Mouse (Mus musculus) ES-Bruce4 (cell line): ENCODE data around the gene Vmn1r124.
"Not testable (repeated sequence)": the region's sequence is repeated elsewhere in the genome, so short reads cannot be mapped to it uniquely, and the experiment has no call there.

Experiments used
- CTCF ChIP-seq: IDR thresholded peaks from one replicate; pipeline ENCODE4 v1.8.1; 2011; ENCODE audit warnings: low read depth, low read length
- POLR2A ChIP-seq: IDR thresholded peaks from one replicate; pipeline ENCODE4 v1.8.1; 2011; ENCODE audit warnings: low read length; ENCODE audit not compliant: insufficient read depth

DNA sequence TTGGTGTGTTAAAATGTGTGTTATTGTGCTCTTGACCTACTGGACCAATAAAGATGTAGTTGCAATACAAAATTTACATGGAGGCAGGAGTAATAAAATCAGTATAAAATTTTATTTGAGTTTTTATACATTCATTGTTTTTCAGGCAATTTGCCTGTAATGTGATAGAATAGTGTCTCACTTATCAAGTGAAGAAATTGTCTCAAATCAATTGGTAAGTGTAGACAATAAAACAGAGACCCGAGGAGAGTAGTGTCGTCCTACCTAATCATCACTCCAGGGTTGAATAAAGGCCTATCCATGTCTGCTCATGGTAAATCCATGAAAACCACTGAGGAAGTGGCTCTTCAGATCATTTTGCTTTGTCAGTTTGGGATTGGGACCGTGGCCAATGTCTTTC, 11.5 kb upstream of the Vmn1r124 start, which contains the start of gene Vmn1r125:
- not testable (repeated sequence) for TF ChIP-seq CTCF, POLR2A
